Mouse (Mus musculus) T-helper 1 cell (primary cell): ENCODE measurements around the gene Vps35l.

ENCODE experiments used
- in situ Hi-C: fragments of 300-600 bp; cut with MboI, MseI; formaldehyde crosslinking; loops from one replicate; pipeline ENCODE4 v1.15.1; 2025; ENCODE audit warnings: high pct_unique_total_duplicates

Gene Vps35l

GRCm38 (mm10) chr7:118739975-118740531 is at the start of gene Vps35l:
Vps35l (plus strand) TSS chr7:118740226.
- in situ Hi-C loops, result no loop called here

- in situ Hi-C loops, result no loop called here
Observed at GRCm38 (mm10) chr7:118691287-118691686, 48.7 kb upstream of the Vps35l start.

GRCm38 (mm10) chr7:118696146-118696545 is 43.9 kb upstream of the Vps35l start:
- in situ Hi-C loops, result no loop called here

GRCm38 (mm10) chr7:118697168-118697567 is 42.9 kb upstream of the Vps35l start:
- in situ Hi-C loops, result no loop called here

GRCm38 (mm10) chr7:118698882-118699281 is 41.1 kb upstream of the Vps35l start:
- in situ Hi-C loops, result no loop called here

- in situ Hi-C loops, result loop anchor here (10.0 kb wide), 1 partner anchor 578 kb away; the partner anchor contains the start of gene Arl6ip1
Observed at GRCm38 (mm10) chr7:118703144-118703561, 36.9 kb upstream of the Vps35l start.

- in situ Hi-C loops, result loop anchor here (10.0 kb wide), 1 partner anchor 579 kb away; the partner anchor contains the start of gene Arl6ip1
Observed at GRCm38 (mm10) chr7:118704001-118704850, 35.8 kb upstream of the Vps35l start.

- in situ Hi-C loops, result loop anchor here (10.0 kb wide), 1 partner anchor 581 kb away; the partner anchor contains the start of gene Arl6ip1
Observed at GRCm38 (mm10) chr7:118705101-118705961, 34.7 kb upstream of the Vps35l start, which contains the start of gene Gde1. Gde1 (minus strand) TSS chr7:118705778.

GRCm38 (mm10) chr7:118706051-118706450 is 34.0 kb upstream of the Vps35l start:
- in situ Hi-C loops, result loop anchor here (10.0 kb wide), 1 partner anchor 581 kb away; the partner anchor contains the start of gene Arl6ip1

- in situ Hi-C loops, result loop anchor here (10.0 kb wide), 1 partner anchor 582 kb away; the partner anchor contains the start of gene Arl6ip1
Observed at GRCm38 (mm10) chr7:118706488-118706887, 33.5 kb upstream of the Vps35l start.

GRCm38 (mm10) chr7:118707216-118707615 is 32.8 kb upstream of the Vps35l start:
- in situ Hi-C loops, result loop anchor here (10.0 kb wide), 1 partner anchor 582 kb away; the partner anchor contains the start of gene Arl6ip1

GRCm38 (mm10) chr7:118708002-118708401 is 32.0 kb upstream of the Vps35l start:
- in situ Hi-C loops, result loop anchor here (10.0 kb wide), 1 partner anchor 583 kb away; the partner anchor contains the start of gene Arl6ip1

GRCm38 (mm10) chr7:118710776-118711175 is 29.2 kb upstream of the Vps35l start:
- in situ Hi-C loops, result no loop called here

- in situ Hi-C loops, result no loop called here
Observed at GRCm38 (mm10) chr7:118712228-118713173, 27.5 kb upstream of the Vps35l start, which contains the start of gene Ccp110. Ccp110 (plus strand) TSS chr7:118712552.

GRCm38 (mm10) chr7:118714873-118715272 is 25.2 kb upstream of the Vps35l start:
- in situ Hi-C loops, result no loop called here

- in situ Hi-C loops, result no loop called here
Observed at GRCm38 (mm10) chr7:118718066-118718465, 22.0 kb upstream of the Vps35l start.

- in situ Hi-C loops, result no loop called here
Observed at GRCm38 (mm10) chr7:118723927-118724326, 16.1 kb upstream of the Vps35l start.

GRCm38 (mm10) chr7:118725459-118725858 is 14.6 kb upstream of the Vps35l start:
- in situ Hi-C loops, result no loop called here

GRCm38 (mm10) chr7:118728846-118729587 is 11.0 kb upstream of the Vps35l start:
- in situ Hi-C loops, result no loop called here
